Mouse (Mus musculus): ENCODE data around the gene Fbrsl1. TPM values are rescaled to one million over a fixed set of nuclear protein-coding genes. Genes with fewer than 3 reads are reported as not detected.

The Fbrsl1 gene
- polyA plus RNA-seq, 1 experiment from 2014 or later: 15.5 TPM

- peak overlapping the region; percentile 74 for H3K4me3 ChIP-seq
- peaks cover 18% of the 10 kb centered on the region; the same call in 1 of the 2 replicates for H3K36me3 ChIP-seq
- H3K27me3 ChIP-seq: no peaks in the 10 kb centered on the region
- H3K27ac ChIP-seq: no peak overlapping the region
- H3K9me3 ChIP-seq: no peaks in the 10 kb centered on the region
- 63% methylated on average over 4 of the region's 4 CpGs for WGBS
- no peak for ATAC-seq (ENCODE audit: insufficient number of reproducible peaks, insufficient read depth, low FRiP score, low TSS enrichment, low read depth)
- peaks cover 28% of the 10 kb centered on the region for H3K4me1 ChIP-seq
- 0 out of 2 replicates have a peak overlapping the region, but pooled peaks have one; percentile 36 for H3K9ac ChIP-seq
- H3K4me2 ChIP-seq: peak overlapping the region; percentile 71
Measured at GRCm38 (mm10) chr5:110385263-110385662, 63.0 kb downstream of the Fbrsl1 start.

GRCm38 (mm10) chr5:110384491-110384890, 63.8 kb downstream of the Fbrsl1 start:
- H3K9me3 ChIP-seq: no peaks in the 10 kb centered on the region
- no peak overlapping the region for H3K27ac ChIP-seq
- H3K4me2 ChIP-seq: 0 out of 2 replicates have a peak overlapping the region, but pooled peaks have one; percentile 71
- H3K36me3 ChIP-seq: peaks cover 22% of the 10 kb centered on the region
- H3K4me3 ChIP-seq: no peak overlapping the region
- H3K4me1 ChIP-seq: peaks cover 28% of the 10 kb centered on the region
- H3K9ac ChIP-seq: no peak overlapping the region
- WGBS: 77% methylated on average over 6 of the region's 6 CpGs
- H3K27me3 ChIP-seq: no peaks in the 10 kb centered on the region
- no peak for ATAC-seq (ENCODE audit: insufficient number of reproducible peaks, insufficient read depth, low FRiP score, low TSS enrichment, low read depth)

DNA sequence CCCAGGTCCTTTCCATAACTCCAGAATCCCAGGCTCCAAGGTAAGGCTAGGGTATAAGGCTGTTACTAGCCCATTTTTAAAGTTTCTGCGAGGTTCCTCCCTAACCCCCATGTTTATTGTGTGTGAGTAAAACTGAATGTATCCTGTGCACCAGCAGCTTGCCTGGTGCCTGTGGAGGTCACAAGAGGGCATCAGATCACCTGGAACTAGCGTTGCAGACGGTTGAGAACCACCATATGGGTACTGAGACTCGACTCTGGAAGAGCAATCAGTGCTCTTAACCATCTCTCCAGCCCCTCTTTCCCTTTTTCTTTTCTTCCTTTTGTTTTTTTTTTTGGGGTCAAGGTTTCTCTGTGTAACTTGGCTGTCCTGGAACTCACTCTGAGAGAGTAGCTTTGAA, 68.5 kb downstream of the Fbrsl1 start:
- Histone ChIP-seq H3K36me3 (peaks cover 67% of the 10 kb centered on the region), H3K4me1 (peaks cover 5% of the 10 kb centered on the region), H3K4me3 (no peak overlapping the region), H3K27ac (no peak overlapping the region), H3K4me2 (no peak overlapping the region), H3K9me3 (no peaks in the 10 kb centered on the region), H3K9ac (no peak overlapping the region), H3K27me3 (no peaks in the 10 kb centered on the region)
- WGBS: 82% methylated on average over 4 of the region's 4 CpGs
- no peak for ATAC-seq (ENCODE audit: insufficient number of reproducible peaks, insufficient read depth, low FRiP score, low TSS enrichment, low read depth)

GRCm38 (mm10) chr5:110379086-110379485, 69.2 kb downstream of the Fbrsl1 start:
- Histone ChIP-seq H3K27me3 (no peaks in the 10 kb centered on the region), H3K4me3 (no peak overlapping the region), H3K9me3 (no peaks in the 10 kb centered on the region), H3K36me3 (peaks cover 75% of the 10 kb centered on the region), H3K9ac (no peak overlapping the region; the same call in 1 of the 2 replicates), H3K4me1 (no peaks in the 10 kb centered on the region; the same call in 1 of the 2 replicates), H3K27ac (no peak overlapping the region), H3K4me2 (no peak overlapping the region)
- WGBS: 88% methylated on average over 15 of the region's 15 CpGs
- ATAC-seq (ENCODE audit: insufficient number of reproducible peaks, insufficient read depth, low FRiP score, low TSS enrichment, low read depth): no peak; the same call in 1 of the 2 replicates

DNA sequence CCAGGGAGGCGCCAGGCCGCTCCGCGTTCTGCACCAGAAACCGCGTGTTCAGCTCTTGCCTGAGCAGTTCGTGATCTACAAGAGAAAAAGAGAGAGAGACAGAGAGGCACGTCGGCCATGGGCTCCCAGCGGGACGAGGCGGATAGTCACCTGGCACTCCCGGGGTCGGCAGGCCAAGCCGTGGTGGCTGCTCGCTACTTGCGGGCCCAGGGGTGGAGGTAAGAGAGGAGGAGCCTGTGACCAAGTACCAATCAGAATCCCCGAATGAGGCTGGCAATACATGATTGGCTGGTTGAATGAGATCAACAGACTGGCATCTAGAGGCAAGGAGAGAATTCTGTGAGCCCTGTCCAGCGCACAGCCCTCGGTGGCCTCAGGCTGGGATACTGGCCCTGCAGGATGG, 70.1 kb downstream of the Fbrsl1 start:
- Histone ChIP-seq H3K4me2 (no peak overlapping the region; the same call in 1 of the 2 replicates), H3K36me3 (peaks cover 84% of the 10 kb centered on the region), H3K27ac (no peak overlapping the region), H3K9ac (no peak overlapping the region), H3K4me1 (no peaks in the 10 kb centered on the region; the same call in 1 of the 2 replicates), H3K27me3 (no peaks in the 10 kb centered on the region), H3K9me3 (no peaks in the 10 kb centered on the region), H3K4me3 (no peak overlapping the region)
- WGBS: 35% methylated on average over 20 of the region's 20 CpGs
- ATAC-seq (ENCODE audit: insufficient number of reproducible peaks, insufficient read depth, low FRiP score, low TSS enrichment, low read depth): no peak

DNA sequence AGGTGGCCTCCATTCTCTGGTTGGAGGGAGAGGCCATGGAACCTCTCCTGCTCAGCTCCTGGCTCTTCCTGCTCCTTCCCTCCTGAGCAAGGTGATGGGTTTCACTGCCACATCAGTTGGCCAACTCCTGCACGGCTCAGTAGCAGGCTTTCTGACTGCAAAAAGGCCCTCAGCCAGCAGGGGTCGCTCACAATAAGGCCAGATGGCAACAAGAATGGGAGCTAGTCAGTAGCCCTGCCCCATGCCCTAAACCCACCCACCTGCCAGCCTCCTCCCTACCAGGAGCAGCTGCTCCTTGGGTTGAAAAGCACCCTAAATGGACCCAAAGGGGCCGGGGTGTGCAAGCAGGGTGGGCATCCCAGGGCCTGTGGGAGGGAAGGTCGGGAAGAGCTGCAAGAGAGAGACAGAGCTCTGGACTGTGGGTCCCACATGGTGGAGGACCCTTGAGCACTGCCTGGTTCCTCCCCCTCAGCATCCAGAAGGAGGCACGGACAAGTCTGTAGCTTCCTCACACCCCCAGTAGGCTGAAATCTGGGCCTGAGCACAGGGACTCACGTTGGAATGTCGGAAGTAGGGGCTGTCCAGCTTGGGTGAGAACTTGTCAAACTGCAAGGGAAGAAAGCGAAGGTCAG, 71.4 kb downstream of the Fbrsl1 start:
- H3K9me3 ChIP-seq: no peaks in the 10 kb centered on the region
- no peak for ATAC-seq (ENCODE audit: insufficient number of reproducible peaks, insufficient read depth, low FRiP score, low TSS enrichment, low read depth)
- no peaks in the 10 kb centered on the region for H3K4me1 ChIP-seq
- no peaks in the 10 kb centered on the region for H3K27me3 ChIP-seq
- H3K9ac ChIP-seq: no peak overlapping the region
- no peak overlapping the region for H3K4me3 ChIP-seq
- H3K36me3 ChIP-seq: peaks cover 86% of the 10 kb centered on the region
- H3K4me2 ChIP-seq: no peak overlapping the region
- 60% methylated on average over 8 of the region's 8 CpGs for WGBS
- H3K27ac ChIP-seq: no peak overlapping the region

- H3K4me3 ChIP-seq: peak overlapping the region; percentile 55
- ATAC-seq (ENCODE audit: insufficient number of reproducible peaks, insufficient read depth, low FRiP score, low TSS enrichment, low read depth): 0 out of 2 replicates have a peak, but pooled peaks have one; percentile 16
- 27% methylated on average over 11 of the region's 11 CpGs for WGBS
- no peaks in the 10 kb centered on the region for H3K9me3 ChIP-seq
- H3K27me3 ChIP-seq: no peaks in the 10 kb centered on the region
- H3K27ac ChIP-seq: peak overlapping the region; percentile 19; the same call in 1 of the 2 replicates
- peaks cover 19% of the 10 kb centered on the region for H3K4me1 ChIP-seq
- H3K36me3 ChIP-seq: peaks cover 37% of the 10 kb centered on the region
- H3K4me2 ChIP-seq: peak overlapping the region; percentile 90
- peak overlapping the region; percentile 70; the same call in 1 of the 2 replicates for H3K9ac ChIP-seq
Measured at GRCm38 (mm10) chr5:110363822-110364545, 84.3 kb downstream of the Fbrsl1 start.

- H3K27ac ChIP-seq: peak overlapping the region; percentile 19; the same call in 1 of the 2 replicates
- WGBS: 2% methylated on average over 72 of the region's 72 CpGs
- H3K27me3 ChIP-seq: no peaks in the 10 kb centered on the region
Measured at GRCm38 (mm10) chr5:110363179-110363821, 85.0 kb downstream of the Fbrsl1 start.

GRCm38 (mm10) chr5:110362813-110363178, 85.5 kb downstream of the Fbrsl1 start:
- Histone ChIP-seq H3K4me1 (peaks cover 24% of the 10 kb centered on the region), H3K9me3 (no peaks in the 10 kb centered on the region), H3K4me3 (peak overlapping the region; percentile 55), H3K4me2 (peak overlapping the region; percentile 90), H3K36me3 (peaks cover 27% of the 10 kb centered on the region), H3K27ac (no peak overlapping the region), H3K9ac (peak overlapping the region; percentile 70), H3K27me3 (no peaks in the 10 kb centered on the region)
- ATAC-seq (ENCODE audit: insufficient number of reproducible peaks, insufficient read depth, low FRiP score, low TSS enrichment, low read depth): no peak
- 3% methylated on average over 28 of the region's 28 CpGs for WGBS

More at GRCm38 (mm10) chr5:110363179-110363821, 85.0 kb downstream of the Fbrsl1 start:
- Histone ChIP-seq H3K36me3 (peaks cover 30% of the 10 kb centered on the region), H3K4me3 (peak overlapping the region; percentile 55), H3K4me2 (peak overlapping the region; percentile 90), H3K4me1 (peaks cover 19% of the 10 kb centered on the region), H3K9me3 (no peaks in the 10 kb centered on the region), H3K9ac (peak overlapping the region; percentile 70)
- 0 out of 2 replicates have a peak, but pooled peaks have one; percentile 52 for ATAC-seq (ENCODE audit: insufficient number of reproducible peaks, insufficient read depth, low FRiP score, low TSS enrichment, low read depth)

DNA sequence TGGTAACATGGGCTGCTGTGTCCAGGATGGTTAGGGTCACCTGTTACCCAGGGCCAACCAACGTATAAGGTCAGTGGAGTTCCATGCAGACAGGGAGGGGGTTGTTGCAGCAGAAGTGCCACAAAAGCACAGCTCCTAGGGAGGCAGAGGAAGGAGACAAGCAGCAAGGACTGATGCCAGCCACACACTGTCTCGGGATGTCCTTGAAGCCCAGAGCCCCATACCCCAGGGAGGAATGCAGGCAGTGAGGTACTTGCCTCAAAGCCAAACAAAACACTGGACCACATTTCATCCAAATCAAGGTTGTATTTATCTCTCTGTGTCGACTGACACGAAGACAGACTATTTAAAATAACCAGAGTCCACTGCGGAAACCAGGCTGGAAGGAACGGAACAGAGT, 86.8 kb downstream of the Fbrsl1 start:
- WGBS: 87% methylated on average over 6 of the region's 6 CpGs
- no peak for ATAC-seq (ENCODE audit: insufficient number of reproducible peaks, insufficient read depth, low FRiP score, low TSS enrichment, low read depth)
- no peaks in the 10 kb centered on the region for H3K27me3 ChIP-seq
- H3K4me3 ChIP-seq: no peak overlapping the region
- H3K9me3 ChIP-seq: no peaks in the 10 kb centered on the region
- peaks cover 26% of the 10 kb centered on the region for H3K4me1 ChIP-seq
- no peak overlapping the region for H3K27ac ChIP-seq
- H3K4me2 ChIP-seq: no peak overlapping the region
- H3K36me3 ChIP-seq: peaks cover 17% of the 10 kb centered on the region; the same call in 1 of the 2 replicates
- no peak overlapping the region for H3K9ac ChIP-seq

- H3K36me3 ChIP-seq: 0 out of 2 replicates have a peak, but pooled peaks cover 4% of the 10 kb centered on the region
- no peak overlapping the region for H3K4me2 ChIP-seq
- H3K4me3 ChIP-seq: no peak overlapping the region
- H3K9me3 ChIP-seq: no peaks in the 10 kb centered on the region
- peaks cover 19% of the 10 kb centered on the region for H3K27me3 ChIP-seq
- ATAC-seq (ENCODE audit: insufficient number of reproducible peaks, insufficient read depth, low FRiP score, low TSS enrichment, low read depth): no peak
- H3K4me1 ChIP-seq: peaks cover 7% of the 10 kb centered on the region; the same call in 1 of the 2 replicates
- H3K27ac ChIP-seq: no peak overlapping the region
- H3K9ac ChIP-seq: no peak overlapping the region
- 32% methylated on average over 9 of the region's 9 CpGs for WGBS
Measured at GRCm38 (mm10) chr5:110357531-110358179, 90.6 kb downstream of the Fbrsl1 start.
